Mouse (Mus musculus): ENCODE measurements around the gene Gna12.
A peak's percentile ranks its signal among the peaks of the same experiment; 100 is the strongest.

Gna12 gene

DNA sequence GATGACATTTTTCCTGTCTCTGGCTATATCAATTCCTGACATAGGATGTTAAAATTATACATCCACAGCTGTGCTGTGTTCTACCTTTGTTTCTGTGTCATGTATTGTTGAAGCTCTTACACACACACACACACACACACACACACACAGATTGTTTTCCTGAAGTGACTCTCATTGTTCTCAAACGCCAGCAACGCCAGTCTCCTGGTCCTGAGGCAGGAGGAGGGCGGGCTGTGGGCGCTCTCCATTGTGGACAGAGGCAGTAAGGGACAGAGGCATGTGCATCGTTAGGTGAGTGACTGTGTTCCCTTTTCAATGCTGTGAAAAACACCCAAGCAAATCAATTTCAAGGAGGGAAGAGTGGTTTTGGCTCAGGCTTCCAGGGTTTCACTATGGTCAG, 77.0 kb downstream of the Gna12 start:
- DNase-seq (ENCODE audit: low spot score in 2 of 2) = no peak

DNA sequence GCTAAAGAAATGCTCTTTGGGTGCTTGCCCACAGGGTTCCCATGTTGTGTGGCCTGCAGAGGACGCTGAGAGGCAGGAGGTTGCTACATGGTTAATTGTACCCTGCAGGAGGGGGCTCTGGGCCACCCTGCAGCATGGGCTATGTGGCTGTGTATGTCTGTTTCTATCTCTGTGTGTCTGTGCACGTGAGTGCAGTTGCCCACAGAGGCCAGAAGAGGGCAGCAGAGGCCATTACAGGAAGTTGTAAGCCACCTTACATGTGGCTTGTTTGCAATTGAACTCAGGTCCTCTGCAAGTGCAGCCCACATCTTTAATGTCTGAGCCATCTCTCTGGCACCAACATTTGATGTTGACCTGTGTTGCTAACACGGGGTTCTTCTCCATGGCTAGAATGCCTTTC, 77.6 kb downstream of the Gna12 start:
- DNase-seq (ENCODE audit: low spot score in 2 of 2) = no peak

DNA sequence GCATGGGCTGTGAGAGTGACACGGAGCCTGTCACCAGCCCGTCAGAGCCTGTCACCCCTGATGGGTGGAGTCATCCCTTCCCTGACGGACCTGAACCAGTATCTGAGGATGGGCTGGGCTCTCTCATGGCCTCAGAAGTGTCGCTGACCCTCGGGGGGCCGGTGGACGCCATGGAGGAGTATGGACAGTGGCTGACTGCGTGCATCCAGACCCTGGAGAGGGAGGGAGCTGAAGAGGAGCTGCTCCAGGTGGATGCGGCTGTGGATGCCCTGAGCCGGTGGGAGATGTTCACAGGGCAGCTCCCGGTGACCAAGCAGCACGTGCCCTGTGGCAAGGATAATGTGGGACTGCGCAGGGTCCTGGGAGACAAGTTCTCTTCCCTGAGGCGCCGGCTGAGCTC, 78.2 kb downstream of the Gna12 start:
- no peak for DNase-seq (ENCODE audit: low spot score in 2 of 2)

DNA sequence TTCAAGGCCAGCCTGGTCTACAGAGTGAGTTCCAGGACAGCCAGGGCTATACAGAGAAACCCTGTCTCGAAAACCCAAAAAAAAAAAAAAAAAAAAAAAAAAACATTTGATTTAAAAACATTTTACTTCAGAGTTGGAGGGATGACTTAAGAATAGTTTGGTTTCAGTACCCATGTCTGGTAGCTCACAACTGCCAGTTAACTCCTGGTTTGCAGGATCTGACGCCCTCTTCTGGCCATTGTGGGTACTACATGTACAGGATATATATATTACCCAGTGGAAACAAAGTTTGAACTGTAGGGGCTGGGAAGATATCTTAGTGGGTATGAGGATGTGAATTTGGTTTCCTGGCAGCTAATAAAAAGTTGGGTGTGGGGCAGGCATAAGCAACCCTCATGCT, 79.3 kb downstream of the Gna12 start:
- no peak for DNase-seq (ENCODE audit: low spot score in 2 of 2)

DNA sequence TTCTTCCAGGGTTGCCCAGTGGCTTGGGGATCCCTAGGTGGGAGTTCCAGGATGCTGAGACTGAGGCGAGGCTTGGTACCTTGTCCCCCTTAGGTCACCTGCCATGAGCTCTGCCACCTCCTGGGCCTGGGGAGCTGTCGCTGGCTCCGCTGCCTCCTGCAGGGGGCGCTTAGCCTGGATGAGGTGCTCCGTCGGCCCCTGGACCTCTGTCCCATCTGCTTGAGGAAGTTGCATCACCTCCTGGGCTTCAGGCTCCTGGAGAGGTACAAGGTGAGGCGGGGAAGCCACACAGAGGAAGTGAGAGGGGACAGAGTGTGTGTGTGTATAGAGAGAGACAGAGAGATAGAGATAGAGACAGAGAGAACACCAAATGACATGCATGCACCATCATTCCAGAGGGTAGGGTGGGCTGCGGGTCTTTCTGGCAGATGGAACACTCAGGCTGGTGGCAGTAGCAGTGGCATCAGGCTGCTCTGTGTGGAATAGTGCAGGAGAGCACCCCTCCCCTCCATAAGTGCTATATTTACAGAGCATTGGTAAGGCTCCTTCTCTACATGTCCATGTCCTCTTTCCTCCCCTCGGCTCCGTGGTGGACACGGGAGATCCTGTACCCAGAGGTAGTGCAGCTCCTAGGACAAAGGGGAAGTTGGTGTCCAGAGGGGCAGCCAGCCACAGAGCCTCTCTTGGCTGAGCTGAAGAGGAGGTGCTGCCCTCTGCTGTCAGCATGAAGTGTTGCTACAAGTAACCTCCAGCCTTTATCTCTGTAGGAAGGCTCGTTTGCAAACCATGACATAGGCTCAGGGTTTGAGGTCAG, 81.0 kb downstream of the Gna12 start:
- peak in 1 of 2 experiments; percentile 64 for DNase-seq (ENCODE audit: low spot score in 2 of 2)

DNA sequence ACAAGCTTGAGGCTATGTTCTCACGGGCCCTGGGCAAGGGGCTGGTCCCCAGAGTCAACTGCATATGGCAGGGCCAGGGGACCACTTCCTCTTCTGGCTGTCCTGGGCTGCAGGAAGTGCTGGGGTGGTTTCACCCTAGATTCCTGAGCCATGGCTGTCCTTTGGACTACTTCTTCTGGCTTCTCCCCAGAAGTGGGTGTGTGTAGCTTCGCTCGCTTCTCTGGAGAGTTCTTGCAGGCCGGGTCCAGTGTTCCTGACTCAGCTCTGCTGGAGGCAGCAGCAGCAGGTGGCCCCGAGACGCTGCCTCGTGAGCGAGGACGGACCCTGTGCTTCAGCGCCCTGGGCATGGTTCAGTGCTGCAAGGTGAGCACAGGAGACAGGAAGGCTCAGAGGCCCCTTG, 81.8 kb downstream of the Gna12 start:
- no peak for DNase-seq (ENCODE audit: low spot score in 2 of 2)

DNA sequence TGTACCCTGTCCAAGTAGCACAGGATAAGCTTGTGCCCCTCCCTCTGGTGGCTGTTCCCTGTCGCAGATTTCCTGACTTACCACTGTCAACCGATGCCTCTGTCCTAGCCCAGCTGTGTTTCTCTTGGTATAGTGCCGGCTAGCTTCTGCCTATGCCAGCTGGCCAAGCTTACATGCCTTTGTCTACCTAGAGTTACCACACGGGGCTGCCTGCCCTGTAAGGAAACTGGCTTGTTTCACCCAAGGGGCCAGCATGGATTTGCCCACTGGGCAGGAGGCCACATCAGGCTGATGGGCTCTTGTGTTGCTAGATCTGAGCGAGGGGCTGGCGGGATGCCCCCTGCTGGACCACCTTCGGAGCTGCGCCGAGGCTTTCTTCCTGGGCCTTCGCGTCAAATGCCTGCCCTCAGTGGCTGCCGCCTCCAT, 86.5 kb downstream of the Gna12 start:
- no peak for DNase-seq (ENCODE audit: low spot score in 2 of 2)

DNA sequence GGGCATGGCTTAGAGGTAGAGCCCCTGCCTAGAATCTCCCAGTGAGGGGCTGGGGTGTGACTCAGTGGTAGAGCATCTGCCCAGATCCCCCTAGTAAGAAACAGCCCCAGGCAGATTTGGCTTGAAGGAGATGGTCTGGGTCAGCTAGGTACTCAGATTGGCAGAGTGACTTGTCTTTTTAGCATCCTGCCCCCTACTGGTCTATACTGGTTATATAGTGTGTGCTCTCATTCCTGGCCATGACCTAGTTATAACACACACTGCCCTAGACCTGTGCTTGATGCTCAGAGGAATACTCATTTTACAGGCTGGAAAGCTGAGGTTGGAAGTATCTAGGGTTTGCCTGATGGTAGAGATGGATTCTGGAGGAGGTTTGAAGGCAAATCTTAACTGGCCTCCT, 88.4 kb downstream of the Gna12 start:
- no peak for DNase-seq (ENCODE audit: low spot score in 2 of 2)

DNA sequence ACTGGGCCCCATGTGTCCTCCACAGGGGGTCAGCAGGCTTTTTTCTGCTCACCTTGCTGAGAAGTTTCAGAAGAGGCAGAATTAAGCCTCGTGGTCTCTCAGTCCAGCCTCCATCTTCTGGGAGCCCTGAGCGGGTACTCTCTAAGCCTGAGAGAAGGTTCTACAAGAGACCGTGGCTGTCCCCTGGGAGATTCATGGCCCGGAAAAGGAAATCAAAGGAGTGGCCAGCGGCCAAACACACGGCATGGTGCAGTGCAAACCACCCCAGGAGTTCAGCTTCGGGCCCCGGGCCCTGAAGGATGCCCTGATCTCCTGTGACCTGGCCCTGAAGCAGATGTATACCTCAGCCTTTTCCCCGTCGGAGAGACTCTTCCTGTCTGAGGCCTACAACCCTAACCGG, 89.2 kb downstream of the Gna12 start:
- no peak for DNase-seq (ENCODE audit: low spot score in 2 of 2)

DNA sequence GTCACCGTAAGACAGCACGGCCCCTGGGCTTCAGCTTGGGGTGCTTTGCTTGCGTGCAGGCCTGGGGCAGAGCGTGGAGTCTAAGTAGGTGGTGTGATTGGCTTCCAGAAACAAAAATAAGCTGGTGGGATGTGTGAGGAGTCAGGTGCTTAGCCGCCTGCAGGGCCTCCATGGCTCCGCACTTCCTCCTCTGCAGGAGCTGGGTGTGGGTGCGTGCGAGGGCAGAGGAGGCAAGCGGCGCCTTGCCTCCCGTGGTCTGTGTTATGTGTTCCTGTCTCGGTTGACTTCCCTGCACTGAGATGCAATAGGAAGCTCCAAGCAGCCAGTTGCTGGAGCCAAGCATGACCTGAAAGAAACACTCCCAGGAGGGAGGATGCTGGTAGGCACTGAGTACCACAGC, 90.4 kb downstream of the Gna12 start:
- DNase-seq (ENCODE audit: low spot score in 2 of 2) = no peak

DNA sequence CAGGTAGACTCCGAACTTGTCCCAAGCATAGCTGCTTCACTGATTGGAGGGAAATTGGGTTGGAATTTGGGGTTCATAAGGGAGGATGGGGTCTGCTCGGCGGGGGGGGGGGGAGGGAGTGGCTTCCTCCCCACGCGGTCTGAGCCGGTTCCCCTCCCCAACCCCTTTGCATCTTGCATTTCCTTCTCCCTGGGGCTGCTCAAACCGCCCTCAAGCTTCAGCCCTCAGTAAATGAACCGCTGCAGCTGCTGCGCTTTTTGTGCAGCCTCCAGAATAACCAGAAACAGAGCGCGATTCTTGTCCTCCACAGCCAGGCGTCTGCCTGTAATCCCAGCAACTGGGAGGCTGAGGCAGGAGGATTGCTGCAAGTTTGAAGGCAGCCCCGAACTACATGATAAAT, 94.1 kb downstream of the Gna12 start:
- DNase-seq (ENCODE audit: low spot score in 2 of 2) = no peak

DNA sequence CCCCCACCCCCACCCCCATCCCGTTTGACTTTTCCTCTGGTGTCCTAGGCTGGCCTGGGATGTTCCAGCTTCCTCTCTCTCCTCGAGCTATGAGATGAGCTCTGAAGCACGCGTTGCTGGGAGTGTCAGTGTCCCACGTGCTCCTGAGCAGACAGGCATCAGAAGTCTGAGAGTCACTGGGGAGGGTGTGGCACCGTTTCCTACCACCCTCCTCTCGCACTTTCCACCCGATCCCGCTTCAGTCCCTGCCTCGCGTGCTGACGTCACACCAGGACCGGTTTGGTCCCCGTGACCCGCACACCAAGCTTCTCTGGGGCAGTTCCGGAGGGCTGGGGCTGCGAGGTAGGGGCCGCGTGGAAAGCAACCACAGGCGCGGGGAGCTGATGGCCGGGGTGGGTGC, 94.9 kb downstream of the Gna12 start:
- no peak for DNase-seq (ENCODE audit: low spot score in 2 of 2)

DNA sequence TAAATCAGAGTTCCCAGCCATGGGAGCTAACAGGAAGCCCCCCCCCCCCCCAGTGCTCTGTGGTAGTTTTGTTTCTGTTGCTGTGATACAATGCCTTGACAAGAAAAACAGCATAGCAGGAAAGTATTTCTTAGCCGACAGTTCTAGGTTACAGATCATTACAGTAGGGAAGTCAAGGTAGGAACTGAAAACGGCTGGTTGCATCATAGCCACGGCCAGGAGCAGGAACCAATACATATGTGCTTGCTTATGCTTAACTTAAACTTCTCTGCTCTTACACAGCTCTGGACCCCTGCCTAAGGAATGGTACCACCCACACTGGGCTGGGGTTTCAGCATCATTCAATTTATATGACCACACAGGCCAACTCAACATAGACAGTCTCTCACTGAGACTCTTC, 96.9 kb downstream of the Gna12 start:
- no peak for DNase-seq (ENCODE audit: low spot score in 2 of 2)

DNA sequence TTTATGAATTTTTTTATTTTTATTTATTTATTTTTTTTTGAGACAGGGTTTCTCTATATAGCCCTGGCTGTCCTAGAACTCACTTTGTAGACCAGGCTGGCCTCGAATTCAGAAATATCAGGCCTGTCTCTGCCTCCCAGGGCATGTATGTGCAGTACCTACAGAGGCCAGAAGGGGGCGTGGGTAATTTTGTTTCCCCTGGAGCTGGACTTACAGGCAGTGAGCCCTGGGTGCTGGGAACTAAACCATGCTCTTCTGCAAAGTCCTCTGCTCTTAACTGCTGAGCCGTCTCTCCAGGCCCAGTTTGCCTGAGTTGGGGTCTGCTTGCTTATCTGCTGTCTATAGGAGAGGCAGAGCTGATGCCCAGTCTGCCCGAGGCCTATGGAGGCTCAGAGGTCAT, 98.0 kb downstream of the Gna12 start:
- DNase-seq (ENCODE audit: low spot score in 2 of 2) = no peak

DNA sequence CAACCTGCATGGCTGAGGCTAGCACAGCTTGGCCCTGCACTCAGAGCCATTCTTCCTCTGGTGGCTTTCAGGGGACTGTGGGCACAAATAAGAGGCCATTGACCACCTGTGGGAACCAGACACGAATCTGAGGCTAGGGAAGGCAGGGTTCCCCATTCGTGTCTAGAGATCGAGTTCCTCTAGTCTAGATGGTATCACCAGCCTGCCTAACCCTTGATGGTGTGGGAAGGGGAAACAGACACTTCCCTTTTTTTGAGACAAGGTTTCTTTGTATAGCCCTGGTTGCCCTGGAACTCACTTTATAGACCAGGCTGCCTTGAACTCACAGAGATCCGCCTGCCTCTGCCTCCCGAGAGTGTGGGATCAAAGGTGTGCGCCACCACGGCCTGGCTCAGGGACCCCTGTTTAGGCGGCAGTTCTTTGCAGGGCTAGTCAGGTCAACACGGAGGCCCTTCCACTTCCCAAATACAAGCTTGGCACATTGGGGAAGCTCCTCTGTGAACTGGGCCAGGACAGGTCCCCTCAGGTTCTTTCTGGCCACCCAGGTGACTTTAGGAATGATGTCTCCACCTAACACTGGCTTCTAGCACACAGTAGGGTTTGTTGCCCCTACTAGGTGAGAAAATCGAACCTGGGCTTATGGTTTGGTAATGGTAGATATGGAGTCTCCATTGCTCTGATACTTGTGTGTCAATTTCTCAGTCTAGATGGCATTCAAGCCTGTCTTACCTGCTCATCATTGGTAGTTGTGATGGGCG, 99.0 kb downstream of the Gna12 start:
- DNase-seq (ENCODE audit: low spot score in 2 of 2) = no peak

DNA sequence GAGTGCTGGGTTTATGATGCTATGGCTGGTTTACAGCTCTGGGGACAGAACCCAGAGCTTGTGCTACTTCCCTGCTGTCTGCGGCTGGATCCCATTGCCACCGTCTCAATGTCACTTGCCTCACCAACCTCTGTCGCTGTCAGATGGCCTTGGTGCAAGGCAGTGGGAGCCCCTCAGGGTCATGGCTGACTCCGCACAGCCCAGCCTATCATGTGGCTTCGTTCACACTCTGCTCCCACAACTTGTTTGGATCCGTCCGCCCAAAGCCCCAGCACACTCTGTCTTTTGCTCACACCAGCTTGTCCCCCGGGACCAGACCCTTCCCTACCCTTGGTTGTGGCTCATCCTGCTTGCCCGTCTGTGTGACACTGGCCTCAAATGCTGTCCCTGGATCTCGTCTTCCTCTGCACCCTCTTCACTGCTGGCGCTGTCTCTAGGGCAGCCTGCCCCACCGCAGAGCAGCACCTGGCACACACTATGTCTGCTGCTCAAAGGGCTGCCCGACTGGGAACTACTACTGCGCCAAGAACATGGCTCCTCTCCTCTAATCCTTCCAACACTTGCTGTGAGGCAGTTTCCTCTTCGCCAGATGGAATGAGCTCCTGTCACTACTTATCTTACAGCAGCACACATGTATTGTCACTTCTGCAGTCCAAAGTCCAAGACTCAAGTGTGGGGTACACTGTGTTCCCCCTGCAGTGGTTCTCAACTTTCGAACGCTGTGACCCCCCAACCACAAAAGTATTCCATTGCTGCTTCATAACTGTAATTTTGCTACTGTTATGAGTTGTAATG, 103.1 kb downstream of the Gna12 start:
- no peak for DNase-seq (ENCODE audit: low spot score in 2 of 2)

DNA sequence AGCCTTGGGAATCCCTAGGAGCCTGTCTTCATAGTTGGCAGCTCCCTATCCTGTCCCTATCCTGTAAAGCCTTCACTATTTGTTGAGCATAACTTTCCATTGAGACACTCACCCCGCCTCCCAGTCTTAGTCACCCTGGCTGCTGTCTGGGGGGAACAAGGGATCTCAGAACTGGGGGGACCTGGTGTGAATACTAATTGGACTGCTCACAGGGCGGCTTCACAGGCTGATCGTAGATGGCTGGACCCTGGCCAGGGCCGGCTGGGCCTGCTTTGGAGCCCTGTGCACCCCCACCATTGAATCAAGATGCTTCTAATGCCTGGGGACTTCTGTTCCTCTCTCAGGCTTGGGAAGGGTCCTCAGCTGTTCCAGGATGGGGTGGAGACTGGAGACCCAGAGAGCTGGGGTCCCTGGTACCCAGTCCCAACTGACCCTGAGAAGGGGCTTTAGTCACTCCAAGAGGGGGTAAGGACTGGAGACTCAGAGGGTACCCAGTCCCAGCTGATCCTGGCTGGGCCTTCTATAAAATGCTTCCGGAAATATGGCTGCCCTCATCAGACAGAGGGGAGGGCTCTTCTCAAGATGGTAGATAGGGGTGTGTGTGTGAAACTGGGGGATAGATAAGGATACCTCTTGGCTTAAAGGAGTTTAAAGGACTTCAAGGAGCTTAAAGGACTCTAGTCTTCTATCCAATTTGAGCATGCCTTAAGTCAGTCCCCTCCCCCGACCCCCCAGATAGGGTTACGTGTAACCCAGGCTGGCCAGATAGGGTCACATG, 104.0 kb downstream of the Gna12 start:
- peak; percentile 53 to 68 for DNase-seq (ENCODE audit: low spot score in 2 of 2)

DNA sequence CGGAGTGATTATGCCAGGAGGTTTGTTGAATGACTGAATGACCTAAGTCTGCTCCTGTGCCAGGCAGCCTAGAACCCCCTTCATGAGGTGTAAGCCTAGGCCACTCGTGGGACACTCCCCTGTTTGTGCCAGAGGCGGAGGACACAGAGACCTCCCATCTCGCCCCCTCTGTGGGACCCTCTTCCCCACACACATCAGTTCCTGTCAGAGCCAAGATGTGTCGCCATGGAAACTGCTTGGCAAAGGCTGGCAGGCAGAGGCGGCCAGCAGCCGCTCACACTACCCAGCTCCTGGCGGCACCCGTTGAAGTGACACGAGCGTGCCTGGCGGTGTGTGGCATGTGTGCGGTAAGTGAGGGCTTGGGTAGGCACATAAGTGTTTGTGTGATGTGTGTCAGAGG, 106.4 kb downstream of the Gna12 start, which contains the start of gene Amz1:
Gene Amz1 (plus strand): TSS at position 306 of the 400 bp plus-strand sequence.
- DNase-seq (ENCODE audit: low spot score in 2 of 2) = peak; percentile 66 to 72

DNA sequence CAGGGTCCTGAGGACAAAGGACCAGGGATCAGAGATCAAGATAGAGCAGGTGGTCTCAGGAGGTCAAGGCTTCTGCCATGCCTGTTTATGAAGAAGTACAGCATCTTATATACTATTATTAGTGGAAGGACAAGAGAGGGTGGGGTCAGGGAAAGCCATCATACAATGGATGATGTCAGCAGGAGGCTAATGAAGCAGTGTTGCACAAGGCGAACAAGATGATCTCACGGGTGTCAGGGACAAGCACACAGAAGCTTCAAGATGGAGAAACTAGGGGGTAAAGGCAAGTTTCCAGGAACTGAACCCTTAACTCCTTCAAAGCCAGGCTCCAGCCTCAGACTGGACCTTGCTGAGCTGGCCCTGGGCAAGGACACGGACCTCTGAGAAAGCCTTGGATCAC, 108.1 kb downstream of the Gna12 start:
- no peak for DNase-seq (ENCODE audit: low spot score in 2 of 2)

DNA sequence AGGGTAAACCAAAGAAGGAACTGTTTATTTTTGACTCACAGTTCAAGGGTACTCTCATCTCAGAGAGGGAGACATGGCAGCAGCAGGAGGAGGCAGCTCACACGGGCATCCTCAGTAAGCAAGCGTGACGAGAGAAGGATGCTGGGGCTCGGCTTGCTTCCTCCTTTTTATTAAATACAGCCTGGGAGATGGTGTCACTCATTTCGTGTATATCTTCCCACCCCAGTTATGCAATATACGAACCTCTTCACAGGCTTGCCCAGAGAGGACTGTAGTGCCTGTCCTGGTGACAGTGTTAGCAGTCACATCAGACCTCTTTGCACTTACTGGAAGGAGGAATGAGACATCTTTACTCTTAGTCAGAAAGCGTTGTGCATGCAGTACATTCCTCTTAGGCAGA, 109.5 kb downstream of the Gna12 start:
- DNase-seq (ENCODE audit: low spot score in 2 of 2) = no peak

DNA sequence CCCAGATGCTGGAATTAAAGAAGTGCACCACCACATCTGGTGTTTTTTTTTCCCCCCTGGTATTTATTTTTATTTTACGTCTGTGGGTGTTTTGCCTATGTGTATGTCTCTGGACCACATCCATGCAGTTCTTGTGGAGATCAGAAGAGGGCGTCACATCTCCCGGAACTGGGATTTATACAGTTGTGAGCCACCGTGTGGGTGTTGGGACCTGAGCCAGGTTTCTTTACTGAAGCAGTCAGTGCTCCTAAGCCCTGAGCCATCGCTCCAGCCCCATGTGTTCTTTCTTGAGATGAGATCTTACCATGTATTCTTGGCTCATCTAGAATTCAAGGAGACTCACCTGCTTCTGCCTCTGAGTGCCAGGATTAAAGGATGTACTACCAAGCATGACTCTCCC, 119.2 kb downstream of the Gna12 start:
- DNase-seq (ENCODE audit: low spot score in 2 of 2) = no peak

DNA sequence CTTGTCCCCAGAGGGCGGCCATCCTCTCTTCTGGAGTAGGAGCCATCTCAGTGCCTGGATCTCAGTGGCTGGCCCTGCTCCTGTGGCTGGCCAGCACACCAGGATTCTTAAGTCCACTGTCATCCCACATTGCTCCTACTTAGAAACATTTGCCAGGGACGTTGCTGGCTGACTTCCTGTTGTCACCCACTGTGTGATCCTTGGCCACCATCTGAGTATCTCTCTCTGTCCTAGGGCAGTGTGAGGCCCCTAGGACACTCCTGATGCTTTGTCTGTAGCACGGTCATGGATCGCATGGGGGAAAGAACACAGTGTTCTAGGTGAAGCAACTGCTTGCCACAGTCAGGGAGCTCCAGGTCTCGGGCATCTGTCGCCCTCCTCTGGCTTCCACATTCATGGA, 119.9 kb downstream of the Gna12 start:
- no peak for DNase-seq (ENCODE audit: low spot score in 2 of 2)
